Mouse (Mus musculus) forebrain, embryonic 13.5 days (tissue): ENCODE data around the gene Usp40. TPM values are rescaled to one million over a fixed set of nuclear protein-coding genes. Genes with fewer than 3 reads are reported as not detected.

Experiments used
- ATAC-seq: fragments of 200-750 bp; cut with Nextera tagmentation; 2 replicates; pipeline ENCODE4 v1.8.0; 2017
- H3K27ac ChIP-seq: fragments of 300-500 bp; sonication (generic); 2 replicates; pipeline ENCODE4 v1.5.1; 2015; ENCODE audit warnings: inconsistent platforms, mild to moderate bottlenecking, moderate library complexity
- H3K27me3 ChIP-seq: fragments of 300-500 bp; sonication (generic); 2 replicates; pipeline ENCODE4 v1.6.1; 2015; ENCODE audit warnings: mild to moderate bottlenecking, inconsistent platforms
- H3K36me3 ChIP-seq: fragments of 300-500 bp; sonication (generic); 2 replicates; pipeline ENCODE4 v1.6.1; 2015; ENCODE audit warnings: mild to moderate bottlenecking, inconsistent platforms; ENCODE audit not compliant: poor library complexity, severe bottlenecking
- H3K4me1 ChIP-seq: fragments of 300-500 bp; sonication (generic); 2 replicates; pipeline ENCODE4 v1.6.1; 2015; ENCODE audit warnings: inconsistent platforms
- H3K4me2 ChIP-seq: fragments of 300-500 bp; sonication (generic); 2 replicates; pipeline ENCODE4 v1.6.1; 2015; ENCODE audit warnings: inconsistent platforms, mild to moderate bottlenecking, moderate library complexity
- H3K4me3 ChIP-seq: fragments of 300-500 bp; sonication (generic); 2 replicates; pipeline ENCODE4 v1.5.1; 2015; ENCODE audit warnings: mild to moderate bottlenecking, inconsistent platforms
- H3K9ac ChIP-seq: fragments of 300-500 bp; sonication (generic); 2 replicates; pipeline ENCODE4 v1.6.1; 2015; ENCODE audit warnings: mild to moderate bottlenecking, inconsistent platforms
- H3K9me3 ChIP-seq: fragments of 300-500 bp; sonication (generic); replicated peaks from 2 replicates; pipeline ENCODE4 v1.6.1; 2016; ENCODE audit warnings: inconsistent platforms
- WGBS: fragments of 180-500 bp; shearing (Covaris S2); methylation state at CpG from one replicate; pipeline ENCODE4 v1.1.7; 2015; 5-methylcytosine and 5-hydroxymethylcytosine counted together
- microRNA-seq: library from miRNA; unstranded; fragments of <30 nt; microRNA quantifications from one replicate; pipeline ENCODE4, GENCODE M21; 2016
- polyA plus RNA-seq: library from polyadenylated mRNA; unstranded; fragments of >200 nt; fragmentation: Nextera tagmentation; extraction: Ambion mirVana; gene quantifications from 2 replicates; pipeline ENCODE4 v1.2.1, GENCODE M21; 2015

Gene Usp40
- polyA plus RNA-seq, 1 experiment from 2014 or later = 31.0 TPM

DNA sequence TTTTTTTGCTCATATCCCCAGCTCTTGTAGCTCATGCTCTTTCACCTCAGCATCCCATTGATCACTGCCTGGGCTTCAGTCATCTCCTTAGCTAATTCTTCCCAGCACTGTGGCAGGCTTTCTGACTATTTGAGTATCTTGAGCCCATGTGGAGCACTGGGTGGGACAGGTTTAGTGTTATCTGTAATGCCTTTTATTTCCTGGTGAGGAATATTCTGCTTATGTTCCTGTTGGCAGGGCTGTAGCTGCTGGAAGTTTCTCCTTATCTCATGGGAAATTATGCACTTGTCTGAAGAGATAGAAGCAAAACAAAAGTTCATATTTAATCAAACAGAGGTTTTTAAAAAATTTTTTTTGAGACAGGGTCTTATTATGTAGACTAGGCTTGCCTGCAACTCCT, 98.8 kb downstream of the Usp40 start:
- no peak overlapping the region for H3K4me3 ChIP-seq
- H3K9me3 ChIP-seq = no peaks in the 10 kb centered on the region
- ATAC-seq = no peak
- H3K4me1 ChIP-seq = no peaks in the 10 kb centered on the region
- H3K9ac ChIP-seq = no peak overlapping the region
- peaks cover 14% of the 10 kb centered on the region for H3K36me3 ChIP-seq
- no peak overlapping the region for H3K27ac ChIP-seq
- no peak overlapping the region for H3K4me2 ChIP-seq
- H3K27me3 ChIP-seq = no peaks in the 10 kb centered on the region

DNA sequence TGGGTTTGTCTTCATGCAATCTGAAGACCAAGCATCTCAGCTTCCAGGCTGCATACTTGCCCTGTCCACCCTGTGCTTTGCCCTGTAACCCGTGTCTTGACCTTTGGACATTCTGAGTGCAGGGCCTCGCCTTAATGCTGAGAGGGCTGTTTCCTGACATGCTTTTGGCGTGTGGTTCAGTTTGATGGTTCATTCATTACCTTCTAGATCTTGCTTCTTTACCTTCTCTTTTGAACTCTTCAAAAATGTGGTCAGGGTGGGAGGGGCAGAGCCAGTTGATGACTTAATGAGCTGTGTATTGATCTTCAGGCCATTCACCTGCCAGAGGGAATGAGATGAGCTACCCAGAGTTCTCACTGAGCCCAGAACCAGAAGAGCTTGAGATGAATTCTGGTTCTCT, 99.6 kb downstream of the Usp40 start:
- no peaks in the 10 kb centered on the region for H3K9me3 ChIP-seq
- H3K36me3 ChIP-seq = peaks cover 14% of the 10 kb centered on the region
- no peak overlapping the region for H3K4me2 ChIP-seq
- H3K27me3 ChIP-seq = no peaks in the 10 kb centered on the region
- no peaks in the 10 kb centered on the region for H3K4me1 ChIP-seq
- no peak overlapping the region for H3K4me3 ChIP-seq
- WGBS = 87% methylated on average over 3 of the region's 3 CpGs
- no peak overlapping the region for H3K9ac ChIP-seq
- no peak for ATAC-seq
- no peak overlapping the region for H3K27ac ChIP-seq

DNA sequence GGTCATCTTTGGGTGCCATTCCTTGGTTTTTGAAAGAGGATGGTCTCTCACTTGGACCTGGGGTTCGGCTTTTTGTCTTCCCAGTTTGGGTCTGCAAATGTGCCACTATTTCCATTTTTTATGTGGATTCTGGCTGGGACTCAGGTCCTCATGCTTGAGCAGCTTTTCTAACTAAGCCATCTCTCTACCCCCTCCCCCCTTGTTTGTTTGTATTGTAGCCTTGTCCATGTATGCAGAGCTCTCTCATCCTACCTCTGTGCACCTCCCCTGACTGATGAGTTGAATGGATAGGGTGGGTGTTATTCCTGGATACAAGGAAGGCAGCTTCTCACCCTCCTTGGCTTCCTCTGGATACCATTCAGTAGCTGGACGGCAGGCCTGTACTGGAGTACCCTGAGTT, 100.3 kb downstream of the Usp40 start:
- 94% methylated on average over 2 of the region's 2 CpGs for WGBS

DNA sequence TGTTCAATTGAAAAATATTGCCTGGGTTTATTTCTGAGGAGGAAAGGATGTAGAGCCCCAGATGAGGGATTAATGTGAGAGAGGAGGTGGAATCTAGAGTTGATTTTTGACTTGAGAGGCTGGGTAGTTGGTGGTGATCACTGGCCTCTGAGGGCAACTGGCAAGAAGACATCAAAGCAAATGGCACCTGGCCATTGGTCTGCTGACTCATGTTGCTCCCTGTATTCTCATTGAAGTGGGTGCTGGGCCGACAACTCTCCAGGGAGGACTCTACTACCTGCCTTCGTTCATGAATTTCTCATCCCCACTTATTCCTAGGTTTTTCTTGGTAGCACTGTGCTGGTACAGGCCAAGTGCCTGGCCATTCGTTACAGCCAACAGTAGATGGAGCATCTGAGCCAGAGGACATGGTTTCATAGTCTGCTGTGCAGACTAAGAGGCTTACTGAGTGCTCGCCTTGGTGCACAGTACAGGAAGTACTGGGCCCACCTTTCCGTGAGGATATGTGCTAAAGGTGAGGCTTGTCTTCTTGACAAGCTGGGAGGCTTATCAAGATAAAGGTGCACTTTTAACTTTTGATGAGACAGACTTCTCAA, 101.9 kb downstream of the Usp40 start:
- peaks cover 14% of the 10 kb centered on the region for H3K36me3 ChIP-seq
- no peak overlapping the region for H3K27ac ChIP-seq
- no peak overlapping the region for H3K4me2 ChIP-seq
- no peak for ATAC-seq
- WGBS = 91% methylated on average over 5 of the region's 5 CpGs
- H3K4me3 ChIP-seq = no peak overlapping the region
- no peaks in the 10 kb centered on the region for H3K9me3 ChIP-seq
- H3K4me1 ChIP-seq = no peaks in the 10 kb centered on the region
- no peaks in the 10 kb centered on the region for H3K27me3 ChIP-seq
- no peak overlapping the region for H3K9ac ChIP-seq

More for the DNA sequence above, 100.3 kb downstream of the Usp40 start:
- no peak overlapping the region for H3K9ac ChIP-seq
- no peaks in the 10 kb centered on the region for H3K4me1 ChIP-seq
- no peaks in the 10 kb centered on the region for H3K9me3 ChIP-seq
- no peak overlapping the region for H3K4me3 ChIP-seq
- peaks cover 14% of the 10 kb centered on the region for H3K36me3 ChIP-seq
- no peak overlapping the region for H3K4me2 ChIP-seq
- H3K27me3 ChIP-seq = no peaks in the 10 kb centered on the region
- no peak for ATAC-seq
- H3K27ac ChIP-seq = no peak overlapping the region

DNA sequence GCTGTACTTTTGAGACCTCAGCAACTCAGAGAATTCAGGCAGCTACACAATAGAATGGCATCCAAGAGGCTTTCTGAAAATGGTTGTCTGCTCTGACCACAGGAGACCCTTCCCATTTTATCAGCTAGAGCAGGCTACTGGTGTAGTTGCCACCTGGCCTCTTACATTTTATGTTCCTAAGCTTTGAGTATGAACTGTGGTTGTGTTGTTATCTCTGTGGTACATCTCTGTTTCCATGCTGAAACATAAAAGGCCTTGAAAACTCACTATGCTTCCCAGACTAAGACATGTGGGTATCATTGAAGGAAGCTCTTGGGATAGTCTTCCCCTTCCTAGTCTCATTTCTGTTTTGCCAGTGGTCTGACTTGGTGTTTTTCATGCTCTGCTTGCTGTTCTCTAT, 106.2 kb downstream of the Usp40 start:
- no peak overlapping the region for H3K4me2 ChIP-seq
- no peaks in the 10 kb centered on the region for H3K9me3 ChIP-seq
- 0 out of 2 replicates have a peak, but pooled peaks cover 3% of the 10 kb centered on the region for H3K36me3 ChIP-seq
- no peak overlapping the region for H3K27ac ChIP-seq
- no peaks in the 10 kb centered on the region for H3K27me3 ChIP-seq
- H3K4me3 ChIP-seq = no peak overlapping the region
- no peaks in the 10 kb centered on the region for H3K4me1 ChIP-seq
- no peak for ATAC-seq
- no peak overlapping the region for H3K9ac ChIP-seq

DNA sequence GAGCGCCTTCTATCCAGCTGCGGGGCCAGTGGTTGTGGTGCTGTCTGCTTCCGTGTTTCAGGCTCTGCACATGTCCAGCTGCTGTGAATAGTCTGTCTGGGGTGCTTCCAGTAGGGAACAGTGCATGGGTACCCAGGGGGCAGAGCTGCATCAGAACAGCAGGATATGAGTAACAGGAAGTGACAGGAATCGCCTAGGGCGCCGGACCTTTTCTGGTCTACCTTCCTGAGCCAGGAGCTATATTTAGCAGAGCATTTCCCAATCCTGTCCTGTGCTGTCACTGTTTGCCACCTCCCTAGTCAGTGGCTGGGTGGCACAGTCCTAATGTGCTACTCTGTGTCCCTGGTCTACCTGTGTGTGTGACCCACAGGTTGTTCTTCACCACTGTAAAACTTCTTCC, 107.4 kb downstream of the Usp40 start:
- Histone ChIP-seq H3K27ac (no peak overlapping the region), H3K4me2 (no peak overlapping the region), H3K9ac (no peak overlapping the region), H3K4me3 (no peak overlapping the region), H3K27me3 (no peaks in the 10 kb centered on the region), H3K9me3 (no peaks in the 10 kb centered on the region), H3K4me1 (no peaks in the 10 kb centered on the region), H3K36me3 (no peaks in the 10 kb centered on the region)
- ATAC-seq = no peak
- WGBS = 91% methylated on average over 6 of the region's 6 CpGs

DNA sequence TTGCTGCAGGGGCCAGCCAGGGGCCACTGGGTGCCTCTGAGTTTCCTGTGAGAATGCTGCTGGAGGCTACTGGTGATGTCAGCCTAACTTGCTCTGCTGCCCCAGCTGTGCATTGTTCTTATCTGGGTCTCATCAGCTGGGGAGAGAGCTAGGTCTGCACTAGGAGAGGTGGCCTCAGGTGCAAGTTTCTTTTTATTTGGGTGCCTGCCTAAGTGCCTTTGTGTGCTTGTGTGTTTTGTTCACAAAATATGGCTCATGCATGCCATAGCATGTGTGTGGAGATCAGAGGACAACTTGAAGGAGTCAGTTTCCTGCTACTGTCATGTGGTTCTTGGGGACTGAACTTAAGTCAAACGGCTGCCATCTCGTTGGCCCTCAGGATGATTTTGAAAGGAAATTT, 108.7 kb downstream of the Usp40 start:
- Histone ChIP-seq H3K9ac (no peak overlapping the region), H3K27ac (no peak overlapping the region), H3K4me3 (no peak overlapping the region), H3K4me2 (no peak overlapping the region), H3K27me3 (no peaks in the 10 kb centered on the region), H3K9me3 (no peaks in the 10 kb centered on the region), H3K36me3 (no peaks in the 10 kb centered on the region), H3K4me1 (no peaks in the 10 kb centered on the region)
- ATAC-seq = no peak
- 89% methylated on average over 2 of the region's 2 CpGs for WGBS

DNA sequence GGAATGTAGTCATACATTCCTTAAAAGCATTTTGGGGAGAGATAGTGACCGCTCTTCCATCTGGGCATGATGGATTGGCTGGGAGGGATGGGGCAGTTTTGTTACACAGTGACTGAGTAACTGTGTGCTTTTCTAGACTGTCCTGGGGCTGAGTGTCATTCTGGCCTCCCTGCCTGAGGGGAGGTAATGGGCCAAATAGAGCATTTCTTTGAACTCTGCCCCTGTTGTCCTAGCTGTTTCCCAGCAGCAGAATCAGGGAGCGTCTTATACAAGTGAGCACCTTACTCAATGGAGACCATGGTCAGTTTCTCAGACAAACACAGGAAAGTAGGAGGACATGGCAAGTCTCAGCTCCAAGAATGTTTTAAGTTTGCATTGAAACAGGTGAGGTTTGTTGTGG, 111.4 kb downstream of the Usp40 start:
- 99% methylated on average over 2 of the region's 2 CpGs for WGBS
- H3K4me2 ChIP-seq = no peak overlapping the region
- no peaks in the 10 kb centered on the region for H3K27me3 ChIP-seq
- H3K27ac ChIP-seq = no peak overlapping the region
- no peaks in the 10 kb centered on the region for H3K36me3 ChIP-seq
- no peak for ATAC-seq
- H3K9ac ChIP-seq = no peak overlapping the region
- H3K9me3 ChIP-seq = no peaks in the 10 kb centered on the region
- H3K4me1 ChIP-seq = 0 out of 2 replicates have a peak, but pooled peaks cover 3% of the 10 kb centered on the region
- H3K4me3 ChIP-seq = no peak overlapping the region

Small RNA genes within 50 kb of the gene (microRNA-seq; reads per million reads assigned to microRNA genes)
- not detected for gene Gm25198

Other genes with a start within 250 kb of the Usp40 start
- gene Sag, start 204.9 kb downstream of the Usp40 start, polyA plus RNA-seq = 2.4 and 2.8 TPM in 2 replicates
- gene Dgkd, start 155.3 kb downstream of the Usp40 start, polyA plus RNA-seq = 36.6 and 43.6 TPM in 2 replicates
- gene Ugt1a10, start 46.8 kb upstream of the Usp40 start, polyA plus RNA-seq = not detected in 2 replicates
- gene Ugt1a9, start 62.2 kb upstream of the Usp40 start, polyA plus RNA-seq = not detected in 2 replicates
- not detected in 2 replicates for gene Ugt1a8, start 79.3 kb upstream of the Usp40 start, polyA plus RNA-seq
- 0.35 and 0.53 TPM in 2 replicates for gene Ugt1a7c, start 86.5 kb upstream of the Usp40 start, polyA plus RNA-seq
- gene Ugt1a6b, start 94.7 kb upstream of the Usp40 start, polyA plus RNA-seq = 0.48 and 1.1 TPM in 2 replicates
- gene Ugt1a6a, start 126.3 kb upstream of the Usp40 start, polyA plus RNA-seq = 1.1 and 1.4 TPM in 2 replicates
- not detected in 2 replicates for gene Ugt1a5, start 157.5 kb upstream of the Usp40 start, polyA plus RNA-seq
- not detected in 2 replicates for gene Ugt1a2, start 192.1 kb upstream of the Usp40 start, polyA plus RNA-seq
- gene Dnajb3, start 197.2 kb upstream of the Usp40 start, polyA plus RNA-seq = 11.1 and 12.5 TPM in 2 replicates
- not detected in 2 replicates for gene Ugt1a1, start 203.4 kb upstream of the Usp40 start, polyA plus RNA-seq
- 1.7 TPM in 2 replicates for gene Mroh2a, start 218.4 kb upstream of the Usp40 start, polyA plus RNA-seq